Mouse (Mus musculus) liver, embryonic 13.5 days (tissue): Measurements from ENCODE around the gene Ube2n. TPM values are rescaled to one million over a fixed set of nuclear protein-coding genes. Genes with fewer than 3 reads are reported as not detected.
A peak's percentile ranks its signal among the peaks of the same experiment; 100 is the strongest.
"Not testable (repeated sequence)": the region's sequence is repeated elsewhere in the genome, so short reads cannot be mapped to it uniquely, and the experiment has no call there.

Experiments
- ATAC-seq: fragments of 200-750 bp; cut with Nextera tagmentation; 2 replicates; pipeline ENCODE4 v1.8.0; 2017; ENCODE audit warnings: low read depth, mild to moderate bottlenecking, moderate number of reproducible peaks, moderate library complexity
- DNase-seq: peaks from one replicate; pipeline ENCODE4 v3.0.0; 2022
- H3K27ac ChIP-seq: fragments of 300-500 bp; sonication (generic); 2 replicates; pipeline ENCODE4 v1.5.1; 2015; ENCODE audit warnings: moderate library complexity, mild to moderate bottlenecking, inconsistent platforms
- H3K27me3 ChIP-seq: fragments of 300-500 bp; sonication (generic); 2 replicates; pipeline ENCODE4 v1.6.1; 2015; ENCODE audit warnings: mild to moderate bottlenecking, inconsistent platforms
- H3K36me3 ChIP-seq: fragments of 300-500 bp; sonication (generic); 2 replicates; pipeline ENCODE4 v1.6.1; 2015; ENCODE audit warnings: mild to moderate bottlenecking, inconsistent platforms
- H3K4me1 ChIP-seq: fragments of 300-500 bp; sonication (generic); replicated peaks from 2 replicates; pipeline ENCODE4 v1.6.1; 2015; ENCODE audit warnings: inconsistent platforms
- H3K4me2 ChIP-seq: fragments of 300-500 bp; sonication (generic); 2 replicates; pipeline ENCODE4 v1.6.1; 2015; ENCODE audit warnings: inconsistent platforms, mild to moderate bottlenecking, moderate library complexity
- H3K4me3 ChIP-seq: fragments of 300-500 bp; sonication (generic); replicated peaks from 2 replicates; pipeline ENCODE4 v1.5.1; 2015; ENCODE audit warnings: mild to moderate bottlenecking, inconsistent platforms
- H3K9ac ChIP-seq: fragments of 300-500 bp; sonication (generic); 2 replicates; pipeline ENCODE4 v1.6.1; 2015; ENCODE audit warnings: mild to moderate bottlenecking, inconsistent platforms
- H3K9me3 ChIP-seq: fragments of 300-500 bp; sonication (generic); replicated peaks from 2 replicates; pipeline ENCODE4 v1.6.1; 2016; ENCODE audit warnings: inconsistent platforms
- WGBS: fragments of 180-500 bp; shearing (Covaris S2); methylation state at CpG from one replicate; pipeline ENCODE4 v1.1.7; 2015; ENCODE audit not compliant: insufficient replicate concordance; 5-methylcytosine and 5-hydroxymethylcytosine counted together
- polyA plus RNA-seq: library from polyadenylated mRNA; unstranded; fragments of >200 nt; fragmentation: Nextera tagmentation; extraction: Ambion mirVana; gene quantifications from 2 replicates; pipeline ENCODE4 v1.2.1, GENCODE M21; 2015

Ube2n gene
- polyA plus RNA-seq, 1 experiment from 2014 or later = 183 TPM

DNA sequence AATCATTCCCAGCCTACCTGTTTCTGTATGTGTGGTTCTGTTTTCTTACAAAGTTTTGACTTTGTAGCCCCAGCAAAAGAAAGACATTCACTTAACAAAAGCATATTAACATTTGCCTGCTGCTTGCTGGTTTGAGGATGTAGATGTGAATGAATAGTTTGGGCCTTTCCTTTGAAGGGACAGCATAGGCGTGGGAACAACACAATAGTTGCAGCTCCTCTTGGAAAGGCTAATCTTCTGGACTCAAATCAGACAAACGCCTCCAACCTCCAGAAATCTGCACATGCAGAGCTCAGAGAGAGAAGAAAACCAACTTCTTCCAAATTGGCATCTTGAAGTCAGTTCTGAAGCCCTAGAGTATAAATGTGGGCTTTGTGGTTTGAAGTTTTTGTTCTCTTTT is 29.7 kb downstream of the Ube2n start:
- no peak for DNase-seq
- WGBS = 69% methylated on average over 2 of the region's 2 CpGs
- Histone ChIP-seq H3K36me3 (peaks cover 63% of the 10 kb centered on the region), H3K4me2 (no peak overlapping the region), H3K27me3 (no peaks in the 10 kb centered on the region), H3K27ac (no peak overlapping the region), H3K4me3 (no peak overlapping the region), H3K4me1 (peaks cover 4% of the 10 kb centered on the region; the same call in 1 of the 2 replicates), H3K9me3 (no peaks in the 10 kb centered on the region), H3K9ac (no peak overlapping the region)
- no peak for ATAC-seq

DNA sequence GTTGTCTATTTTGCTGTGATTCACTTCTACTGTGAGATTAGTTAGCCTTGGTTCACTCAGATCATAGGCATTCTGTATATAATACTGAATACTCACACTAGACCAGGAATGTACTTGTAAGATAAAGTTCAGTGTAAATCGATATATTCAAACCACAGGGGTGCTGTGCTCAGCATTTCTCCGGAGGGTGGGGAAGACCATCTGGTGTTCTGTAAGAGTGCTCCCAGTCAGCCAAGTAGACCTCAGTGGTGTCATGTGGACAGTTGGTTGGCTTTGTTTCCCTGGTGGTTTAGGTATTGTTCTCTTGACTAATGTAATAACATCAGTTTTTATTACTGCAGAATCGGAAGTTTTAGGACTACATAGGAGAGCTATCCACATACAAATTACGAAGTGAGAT is 30.1 kb downstream of the Ube2n start:
- no peak for DNase-seq
- ATAC-seq = 0 out of 2 replicates have a peak, but pooled peaks have one; percentile 24
- Histone ChIP-seq H3K27me3 (no peaks in the 10 kb centered on the region), H3K9me3 (no peaks in the 10 kb centered on the region), H3K4me1 (no peaks in the 10 kb centered on the region; the same call in 1 of the 2 replicates), H3K36me3 (peaks cover 67% of the 10 kb centered on the region), H3K9ac (no peak overlapping the region), H3K4me2 (no peak overlapping the region), H3K4me3 (no peak overlapping the region), H3K27ac (no peak overlapping the region)
- WGBS = 73% methylated on average over 4 of the region's 4 CpGs

DNA sequence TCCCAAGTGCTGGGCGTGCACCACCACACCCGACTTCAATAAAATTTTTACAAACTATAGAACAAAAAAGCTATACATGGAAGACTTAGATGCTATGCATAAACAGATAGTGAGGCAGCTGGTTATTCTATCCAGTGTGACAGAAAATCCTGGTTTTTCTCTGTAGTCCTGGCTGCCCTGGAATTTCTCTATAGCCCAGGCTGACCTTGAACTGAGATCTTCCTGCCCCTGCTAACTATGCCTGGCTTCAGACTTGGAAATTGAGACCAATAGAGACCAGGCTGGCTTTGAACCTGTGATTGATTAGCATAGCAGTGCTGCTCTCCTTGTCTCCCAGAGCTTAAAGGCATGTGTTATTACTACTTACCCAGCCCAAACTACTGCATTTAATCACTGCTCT is 31.2 kb downstream of the Ube2n start:
- H3K27ac ChIP-seq = no peak overlapping the region
- WGBS = 85% methylated on average over 2 of the region's 2 CpGs
- H3K9me3 ChIP-seq = no peaks in the 10 kb centered on the region
- H3K36me3 ChIP-seq = peaks cover 78% of the 10 kb centered on the region
- H3K4me3 ChIP-seq = no peak overlapping the region
- ATAC-seq (no peak), DNase-seq (no peak)
- H3K4me1 ChIP-seq = no peaks in the 10 kb centered on the region; the same call in 1 of the 2 replicates
- no peaks in the 10 kb centered on the region for H3K27me3 ChIP-seq
- no peak overlapping the region for H3K4me2 ChIP-seq
- H3K9ac ChIP-seq = no peak overlapping the region

DNA sequence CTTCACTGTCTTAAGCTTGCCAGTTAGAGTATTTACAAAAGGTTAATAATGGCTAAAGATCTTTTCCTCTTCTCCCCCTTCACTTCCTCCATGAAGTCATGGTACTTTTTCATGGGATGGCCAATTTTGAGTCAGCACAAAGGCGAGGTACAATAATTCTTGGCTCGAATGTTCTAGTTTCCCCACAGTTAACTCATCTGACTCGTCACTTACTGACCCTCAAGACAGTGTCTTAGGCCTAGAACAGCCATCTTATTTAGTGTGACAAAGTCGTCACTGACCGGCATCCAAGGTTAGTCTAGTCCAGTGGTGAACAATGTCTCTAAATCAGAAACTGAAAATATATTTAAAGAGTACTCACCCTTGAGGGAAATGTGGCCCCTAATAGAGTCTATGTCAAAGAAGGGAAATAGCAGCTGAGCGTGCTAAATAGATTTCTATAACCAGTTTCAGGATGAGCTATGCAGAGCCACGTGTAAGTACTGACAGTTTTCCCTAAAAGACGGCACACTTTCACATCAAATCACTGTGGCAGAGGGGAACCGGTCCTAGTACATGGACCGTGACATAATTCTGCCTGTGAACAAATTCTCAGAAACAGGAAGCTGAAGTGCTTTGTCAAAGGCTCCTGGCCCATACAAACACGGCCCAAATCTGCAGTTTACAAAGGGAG is 33.3 kb downstream of the Ube2n start:
- DNase-seq = no peak
- Histone ChIP-seq H3K9me3 (no peaks in the 10 kb centered on the region), H3K4me3 (no peak overlapping the region), H3K9ac (no peak overlapping the region), H3K36me3 (peaks cover 93% of the 10 kb centered on the region), H3K27me3 (no peaks in the 10 kb centered on the region), H3K4me1 (peaks cover 12% of the 10 kb centered on the region), H3K27ac (no peak overlapping the region), H3K4me2 (no peak overlapping the region)
- 81% methylated on average over 11 of the region's 11 CpGs for WGBS
- ATAC-seq = no peak

DNA sequence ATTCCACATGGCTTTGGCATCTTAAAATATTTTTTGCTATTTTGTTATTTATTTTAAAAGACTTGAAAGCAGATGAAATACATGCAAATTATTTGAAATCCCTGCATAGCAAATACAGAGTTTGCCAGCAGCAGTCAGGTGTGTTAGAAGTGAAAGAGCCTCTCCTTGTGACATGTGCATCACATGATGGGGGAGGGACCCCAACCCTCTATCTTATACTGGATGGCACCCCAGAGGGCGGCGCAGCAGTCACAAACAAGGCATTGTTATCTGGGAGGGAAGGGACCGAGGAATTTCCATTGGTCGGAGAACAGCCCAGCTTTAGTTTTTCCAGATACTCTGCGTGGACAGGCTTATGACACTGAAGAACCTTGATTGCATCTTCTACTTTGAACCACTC is 34.1 kb downstream of the Ube2n start:
- 83% methylated on average over 5 of the region's 5 CpGs for WGBS
- not testable (repeated sequence) for ATAC-seq, H3K4me2 ChIP-seq

DNA sequence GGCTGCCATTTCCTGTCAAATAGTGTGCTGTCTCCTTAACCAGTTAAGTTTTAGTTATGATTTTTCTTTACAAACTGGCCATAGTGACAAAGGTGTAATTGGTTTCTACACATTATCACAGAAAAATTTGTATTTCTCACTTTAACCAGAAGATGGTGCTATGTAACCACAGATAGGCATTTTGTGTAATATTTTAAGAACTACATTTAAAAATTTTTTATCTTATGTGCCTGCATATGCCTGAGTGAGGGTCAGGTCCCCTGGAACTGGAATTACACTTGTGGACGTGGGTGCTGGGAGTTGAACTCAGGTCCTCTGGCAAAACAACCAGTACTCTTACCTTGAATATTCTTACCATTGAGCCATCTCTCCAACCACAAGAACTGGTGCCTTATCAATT is 35.6 kb downstream of the Ube2n start:
- WGBS = 60% methylated on average over 1 of the region's 1 CpGs
- Histone ChIP-seq H3K4me2 (no peak overlapping the region), H3K27me3 (no peaks in the 10 kb centered on the region), H3K4me3 (no peak overlapping the region), H3K36me3 (peaks cover 90% of the 10 kb centered on the region), H3K27ac (no peak overlapping the region), H3K4me1 (peaks cover 29% of the 10 kb centered on the region), H3K9ac (no peak overlapping the region), H3K9me3 (no peaks in the 10 kb centered on the region)
- no peak for ATAC-seq
- no peak for DNase-seq

More for the DNA sequence above, 34.1 kb downstream of the Ube2n start:
- H3K27me3 ChIP-seq, H3K27ac ChIP-seq, H3K9me3 ChIP-seq, DNase-seq, H3K4me3 ChIP-seq, H3K9ac ChIP-seq: not testable (repeated sequence)
- H3K4me1 ChIP-seq = peaks cover 19% of the 10 kb centered on the region
- H3K36me3 ChIP-seq = peaks cover 91% of the 10 kb centered on the region

DNA sequence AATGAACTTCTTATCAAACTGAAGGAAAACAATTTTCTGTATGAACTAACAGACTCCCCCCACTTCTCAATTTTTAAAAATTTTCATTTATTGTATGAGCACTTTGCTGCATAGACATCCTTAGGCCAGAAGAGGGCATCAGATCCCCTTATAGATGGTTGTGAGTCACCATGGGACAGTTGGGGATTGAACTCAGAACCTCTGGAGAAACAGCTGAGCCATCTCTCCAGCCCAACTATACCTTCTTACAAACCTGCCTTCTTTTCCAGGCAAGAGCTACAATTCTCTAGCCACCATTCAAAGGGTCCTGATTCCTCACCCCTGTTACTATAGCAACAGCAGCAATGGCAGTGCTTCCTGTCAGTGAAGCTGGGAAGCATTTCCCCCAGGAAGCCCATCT is 36.8 kb downstream of the Ube2n start:
- Histone ChIP-seq H3K9me3 (no peaks in the 10 kb centered on the region), H3K4me3 (no peak overlapping the region), H3K36me3 (peaks cover 90% of the 10 kb centered on the region), H3K27ac (no peak overlapping the region), H3K27me3 (no peaks in the 10 kb centered on the region), H3K4me1 (peaks cover 38% of the 10 kb centered on the region), H3K9ac (no peak overlapping the region), H3K4me2 (no peak overlapping the region)
- DNase-seq = no peak
- ATAC-seq = no peak

DNA sequence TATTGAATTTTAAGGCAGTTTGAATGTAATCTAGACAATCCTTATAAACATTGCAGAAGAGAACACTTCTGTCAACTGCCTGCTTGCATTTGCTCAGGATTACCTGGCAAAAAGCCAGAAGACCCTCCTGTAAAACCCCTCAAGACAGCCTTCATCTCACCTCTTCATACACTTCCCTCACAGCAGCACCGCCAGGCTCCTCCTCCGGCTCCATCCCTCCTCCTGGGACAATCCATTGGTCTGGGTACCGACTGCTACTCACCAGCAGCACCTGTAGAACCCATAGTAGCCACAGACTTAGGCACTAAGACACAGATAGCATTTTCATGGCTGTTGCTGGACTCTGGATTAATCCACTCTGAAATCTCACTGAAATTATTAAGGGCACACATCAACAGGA is 37.4 kb downstream of the Ube2n start:
- no peaks in the 10 kb centered on the region for H3K27me3 ChIP-seq
- H3K4me2 ChIP-seq = no peak overlapping the region
- 0 out of 2 replicates have a peak overlapping the region, but pooled peaks have one; percentile 39 for H3K27ac ChIP-seq
- 69% methylated on average over 3 of the region's 3 CpGs for WGBS
- no peak overlapping the region for H3K9ac ChIP-seq
- peaks cover 90% of the 10 kb centered on the region for H3K36me3 ChIP-seq
- no peak overlapping the region for H3K4me3 ChIP-seq
- H3K9me3 ChIP-seq = no peaks in the 10 kb centered on the region
- H3K4me1 ChIP-seq = peaks cover 38% of the 10 kb centered on the region
- DNase-seq = no peak
- ATAC-seq = no peak

DNA sequence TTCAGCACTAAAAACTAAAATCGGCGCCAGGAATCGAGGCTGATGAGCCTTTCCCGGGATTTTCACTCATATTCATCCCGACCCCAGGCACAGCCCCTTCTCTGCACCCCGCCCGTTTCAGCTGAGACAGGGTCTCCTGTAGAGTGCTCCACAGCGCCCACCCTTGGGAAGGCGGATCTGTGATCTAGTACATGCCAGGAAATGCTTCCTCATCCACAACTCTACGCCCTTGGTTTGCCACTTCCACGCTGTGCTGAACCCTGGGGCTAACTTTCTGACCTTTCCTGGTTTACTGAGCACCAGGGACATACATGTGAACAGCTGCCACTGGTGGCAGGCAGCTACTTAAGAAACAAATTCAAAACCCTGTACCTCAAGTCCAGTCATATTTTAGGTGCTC is 40.9 kb downstream of the Ube2n start:
- Histone ChIP-seq H3K27me3 (no peaks in the 10 kb centered on the region), H3K36me3 (peaks cover 91% of the 10 kb centered on the region), H3K9ac (no peak overlapping the region), H3K4me3 (no peak overlapping the region), H3K27ac (no peak overlapping the region), H3K4me2 (no peak overlapping the region), H3K4me1 (peaks cover 71% of the 10 kb centered on the region), H3K9me3 (no peaks in the 10 kb centered on the region)
- no peak for DNase-seq
- 88% methylated on average over 11 of the region's 11 CpGs for WGBS
- no peak for ATAC-seq

DNA sequence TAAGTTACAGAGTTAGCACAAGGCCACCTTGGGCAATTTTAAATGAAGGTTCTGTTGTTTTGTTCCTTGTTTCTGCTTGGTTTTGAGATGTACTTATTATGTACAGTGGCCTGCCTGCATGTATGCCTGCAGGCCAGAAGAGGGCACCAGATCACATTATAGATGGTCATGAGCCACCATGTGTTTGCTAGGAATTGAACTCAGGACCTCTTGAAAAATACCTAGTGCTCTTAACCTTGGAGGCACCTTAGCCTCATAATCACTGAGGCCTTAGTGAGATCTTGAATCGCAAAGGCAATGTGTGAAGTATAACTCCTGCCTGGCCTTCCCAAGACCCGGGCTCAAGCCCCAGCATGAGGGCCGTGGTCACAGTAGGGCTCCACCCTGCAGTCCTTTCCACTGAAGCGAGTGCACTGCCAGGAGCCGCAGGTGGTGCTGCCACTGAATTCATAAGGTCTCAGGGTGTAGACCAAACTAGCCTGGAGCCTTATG is 42.4 kb downstream of the Ube2n start:
- H3K27ac ChIP-seq = no peak overlapping the region
- DNase-seq (peak; percentile 32), ATAC-seq (peak; percentile 45)
- H3K4me1 ChIP-seq = peaks cover 77% of the 10 kb centered on the region
- no peak overlapping the region for H3K4me2 ChIP-seq
- H3K27me3 ChIP-seq = no peaks in the 10 kb centered on the region
- peak overlapping the region; percentile 10; the same call in 1 of the 2 replicates for H3K4me3 ChIP-seq
- 87% methylated on average over 5 of the region's 5 CpGs for WGBS
- peaks cover 85% of the 10 kb centered on the region for H3K36me3 ChIP-seq
- H3K9ac ChIP-seq = no peak overlapping the region
- H3K9me3 ChIP-seq = no peaks in the 10 kb centered on the region

DNA sequence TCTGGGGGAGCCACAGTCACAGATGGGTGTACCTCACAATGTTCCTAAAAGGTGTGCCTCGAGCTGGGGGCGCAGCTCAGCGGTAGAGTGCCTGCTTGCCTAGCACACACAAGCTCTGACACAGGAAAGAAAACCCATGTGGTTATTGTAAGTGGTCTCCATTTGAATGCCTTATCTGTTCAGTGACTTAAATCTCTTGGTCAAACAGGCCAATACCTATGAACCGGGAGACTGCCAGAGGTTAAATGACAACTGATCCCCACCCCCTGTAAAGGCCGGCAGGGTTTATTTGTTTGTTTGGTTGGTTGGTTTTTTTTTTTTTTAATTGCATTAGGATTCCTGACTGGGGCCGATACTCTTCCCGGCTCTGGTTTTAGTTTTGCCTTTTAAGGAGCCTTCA is 44.5 kb downstream of the Ube2n start:
- 71% methylated on average over 7 of the region's 7 CpGs for WGBS
- no peak for ATAC-seq
- peaks cover 71% of the 10 kb centered on the region for H3K36me3 ChIP-seq

More for the DNA sequence above, 44.5 kb downstream of the Ube2n start:
- Histone ChIP-seq H3K4me3 (peak overlapping the region; percentile 100), H3K9me3 (no peaks in the 10 kb centered on the region), H3K27ac (peak overlapping the region; percentile 60; the same call in 1 of the 2 replicates), H3K4me1 (peaks cover 62% of the 10 kb centered on the region), H3K27me3 (no peaks in the 10 kb centered on the region), H3K4me2 (peak overlapping the region; percentile 75), H3K9ac (peak overlapping the region; percentile 65; the same call in 1 of the 2 replicates)
- no peak for DNase-seq
